Mouse (Mus musculus) heart, adult 11 months (tissue): ENCODE data around the gene Fxyd2.

Experiments
- DNase-seq: peaks from one replicate; pipeline ENCODE4 v3.0.0; 2022

The Fxyd2 gene

GRCm38 (mm10) chr9:45395218-45395617 lies 4.3 kb upstream of the Fxyd2 start:
- peak; percentile 95 for DNase-seq

DNA sequence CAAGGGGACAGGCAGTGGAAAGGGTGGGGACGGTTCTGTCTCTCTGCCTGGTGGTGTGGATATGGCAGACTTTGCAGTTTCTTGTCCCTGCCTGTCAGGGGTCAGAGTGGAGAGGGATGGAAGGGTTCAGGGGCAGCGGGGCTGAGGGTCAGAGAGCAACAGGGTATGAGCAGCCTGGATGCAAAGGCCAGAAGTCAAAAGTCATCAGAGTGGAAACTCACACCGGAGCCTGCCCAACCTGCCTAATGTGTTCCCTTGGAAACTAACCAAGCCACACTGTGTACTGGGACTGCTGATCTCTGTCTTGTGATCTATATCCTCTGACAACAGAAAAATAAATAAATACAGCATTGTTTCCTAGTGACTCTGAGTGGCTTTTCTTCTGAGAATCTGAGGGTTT lies 3.7 kb upstream of the Fxyd2 start:
- no peak for DNase-seq

DNA sequence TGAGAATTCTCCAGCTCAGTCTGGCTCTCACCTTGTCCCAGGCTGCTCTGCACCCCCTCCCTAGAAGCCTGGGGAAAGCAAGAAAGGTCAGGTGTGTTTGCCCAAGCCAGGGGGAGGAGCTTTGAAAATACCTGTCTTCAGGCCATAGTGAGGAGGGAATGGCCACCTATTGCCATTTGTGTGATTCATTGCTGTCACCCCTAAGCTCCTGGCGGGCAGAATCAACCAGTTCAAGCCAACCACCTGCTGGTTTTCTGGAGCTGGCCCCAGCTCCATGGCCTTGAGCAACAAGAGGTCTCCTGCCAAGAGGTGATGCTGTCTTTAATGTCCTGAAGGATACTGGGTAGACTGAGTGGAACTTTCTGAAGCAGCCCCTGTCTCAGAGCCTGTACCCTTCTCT lies 1.1 kb upstream of the Fxyd2 start:
- no peak for DNase-seq

DNA sequence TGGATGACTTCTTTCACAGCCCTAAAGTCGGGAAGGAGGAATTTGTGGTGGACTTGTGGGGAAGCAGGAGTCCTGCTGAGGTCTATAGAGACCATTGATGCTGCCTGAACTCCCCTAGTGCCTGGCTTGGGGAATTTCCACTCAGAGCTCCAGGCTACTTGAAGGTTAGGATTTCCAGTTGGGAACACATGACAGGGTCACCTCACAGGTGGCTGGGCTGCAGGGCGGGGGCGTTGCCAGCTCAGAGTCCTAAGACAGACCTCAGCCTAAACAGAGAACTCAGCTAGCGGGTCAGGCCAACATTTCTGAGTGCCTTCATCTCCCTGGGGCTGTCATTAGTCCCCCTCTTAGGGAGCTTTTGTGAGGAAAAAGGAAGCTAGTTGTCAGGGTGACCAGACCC lies 2.4 kb downstream of the Fxyd2 start:
- DNase-seq: no peak

DNA sequence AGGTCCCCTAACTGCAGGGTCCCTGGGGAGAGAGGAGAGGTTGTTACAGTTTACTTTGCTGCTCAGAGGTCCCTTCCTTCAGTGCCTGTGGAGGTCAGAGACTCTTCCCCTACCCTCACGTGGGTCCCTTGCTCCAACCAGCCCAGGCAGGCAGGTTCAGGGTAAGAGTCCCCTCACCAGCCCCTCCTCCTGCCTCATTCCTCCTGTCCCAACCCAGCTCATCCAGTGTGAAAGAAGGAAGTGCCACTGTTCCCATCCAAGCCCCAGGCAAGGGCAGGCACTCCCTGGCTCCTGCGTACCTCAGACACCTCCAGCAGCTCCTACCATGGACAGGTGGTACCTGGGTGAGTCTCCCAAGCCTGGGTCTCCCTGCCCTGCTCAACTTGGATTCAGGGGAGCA lies 3.5 kb downstream of the Fxyd2 start:
- no peak for DNase-seq

- peak; percentile 97 for DNase-seq
These were observed 6.2 kb downstream of the Fxyd2 start for GRCm38 (mm10) chr9:45405694-45406093.

DNA sequence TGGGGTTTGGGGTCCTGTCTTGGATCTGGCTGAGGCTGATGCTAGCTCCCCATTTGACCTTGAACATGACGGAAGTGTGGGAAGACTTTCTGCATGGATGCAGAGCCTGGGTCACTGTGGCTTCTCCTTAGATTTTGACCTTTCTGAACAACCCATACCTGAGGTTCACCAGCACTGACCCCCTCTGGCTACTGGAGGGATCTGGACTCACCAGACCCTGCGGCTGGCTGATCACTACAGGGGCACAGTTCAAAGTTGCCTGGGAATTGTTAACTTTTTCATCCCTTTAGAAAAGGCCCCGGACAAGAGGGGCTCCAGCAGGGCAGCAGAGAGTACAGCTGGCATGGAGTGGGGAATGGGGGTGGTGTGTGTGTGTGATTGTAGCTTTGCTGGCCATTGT lies 7.3 kb downstream of the Fxyd2 start:
- no peak for DNase-seq

DNA sequence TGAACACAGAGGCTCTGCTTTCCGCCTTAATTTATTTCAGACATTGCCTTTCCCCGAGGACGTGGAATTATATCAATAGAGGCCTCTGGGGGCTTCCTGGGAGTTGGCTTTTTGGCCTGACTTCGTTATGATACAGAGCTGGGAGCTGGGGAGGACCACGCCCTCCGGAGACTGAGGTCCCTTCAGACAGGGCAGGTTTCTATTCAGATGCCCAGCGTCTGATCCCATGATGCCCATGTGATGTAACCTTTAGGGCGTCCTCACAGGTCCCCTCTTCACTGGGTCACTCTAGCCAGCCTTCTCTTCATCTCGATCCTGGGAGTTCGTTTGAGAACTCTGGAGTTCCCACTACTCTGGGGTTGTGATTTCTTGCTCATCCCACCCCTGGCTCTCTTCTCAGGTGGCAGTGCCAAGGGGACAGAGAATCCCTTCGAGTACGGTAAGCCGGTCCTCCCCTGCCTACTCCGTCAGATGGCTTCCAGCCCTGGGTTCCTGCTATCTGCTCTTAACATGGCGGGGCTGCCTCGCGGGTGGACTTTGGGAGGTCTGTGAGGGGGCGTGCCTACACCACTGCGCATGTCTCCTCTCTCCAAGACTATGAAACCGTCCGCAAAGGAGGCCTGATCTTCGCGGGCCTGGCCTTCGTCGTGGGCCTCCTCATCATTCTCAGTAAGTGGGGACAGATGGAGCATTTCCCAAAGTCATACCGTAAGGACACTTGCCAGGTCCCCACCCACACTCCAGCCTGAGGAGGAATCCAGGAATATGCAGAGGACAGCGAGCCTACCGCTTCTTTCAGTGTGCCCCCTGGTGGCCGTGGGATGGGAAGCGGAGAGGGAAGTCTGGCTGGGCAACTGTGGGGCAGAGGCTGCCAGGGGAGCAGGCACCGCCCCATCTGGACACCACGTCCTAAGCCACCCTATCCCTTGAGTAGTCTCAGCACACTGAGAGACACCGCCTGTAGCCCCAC lies 8.5 kb downstream of the Fxyd2 start:
- DNase-seq: peak; percentile 97

DNA sequence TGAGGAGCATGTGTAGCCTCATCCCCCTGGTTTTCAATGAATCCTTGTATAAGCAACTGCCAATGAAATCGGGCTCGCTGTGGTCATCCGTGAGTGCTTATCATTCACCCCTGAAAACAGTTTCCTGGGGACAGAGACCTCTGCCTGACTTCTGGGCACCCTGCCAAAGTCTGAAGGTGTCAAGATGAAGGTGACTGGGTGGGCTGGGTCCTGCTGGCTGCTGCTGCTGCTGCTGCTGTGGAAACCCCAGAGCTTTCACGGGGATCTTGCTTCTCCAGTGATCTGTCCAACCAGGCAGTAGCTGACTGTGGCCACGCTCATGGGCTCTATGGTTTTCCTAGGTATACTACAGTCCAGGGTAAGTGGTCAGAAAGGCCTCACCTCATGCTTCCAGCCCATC lies 10.7 kb downstream of the Fxyd2 start:
- no peak for DNase-seq

DNA sequence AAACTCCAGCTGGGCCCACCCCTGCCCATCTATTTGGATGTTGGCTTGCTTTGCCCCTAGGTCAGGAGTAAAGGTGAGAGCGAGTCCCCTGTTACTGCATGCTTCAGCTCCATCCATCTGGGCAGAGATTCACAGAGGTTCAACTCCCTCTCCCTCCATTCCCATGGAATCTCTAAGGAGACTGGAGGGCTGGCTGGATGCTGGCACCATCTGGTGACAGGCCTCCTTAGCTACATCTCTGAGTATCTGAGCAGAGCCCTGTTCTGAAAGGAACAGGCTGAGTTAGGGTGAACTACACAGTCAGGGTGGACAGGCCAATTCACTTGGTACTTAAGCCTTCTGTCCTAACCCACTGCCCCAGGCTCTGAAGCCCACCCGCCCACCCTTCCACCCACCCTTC lies 11.1 kb downstream of the Fxyd2 start:
- DNase-seq: no peak

GRCm38 (mm10) chr9:45411111-45411510 lies 11.6 kb downstream of the Fxyd2 start:
- no peak for DNase-seq

DNA sequence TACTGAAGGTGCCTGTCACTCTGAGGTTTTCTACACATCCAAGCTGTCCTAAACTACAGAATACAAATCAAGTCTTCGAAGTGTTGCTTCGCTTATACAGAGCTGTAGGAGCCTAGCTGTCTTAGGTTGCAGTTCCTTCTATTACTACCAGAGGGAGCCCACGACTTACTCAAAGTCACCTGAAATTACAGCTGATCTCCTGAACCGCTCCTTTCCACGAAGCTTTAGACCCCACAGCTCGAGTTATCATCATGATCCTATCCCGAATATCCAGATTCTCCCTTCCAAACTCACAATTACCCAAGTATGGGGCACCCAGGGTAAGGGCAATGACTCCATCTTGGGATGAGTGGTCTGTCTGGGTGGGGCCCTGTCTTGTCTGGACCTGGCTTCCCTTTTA lies 12.3 kb downstream of the Fxyd2 start:
- no peak for DNase-seq

DNA sequence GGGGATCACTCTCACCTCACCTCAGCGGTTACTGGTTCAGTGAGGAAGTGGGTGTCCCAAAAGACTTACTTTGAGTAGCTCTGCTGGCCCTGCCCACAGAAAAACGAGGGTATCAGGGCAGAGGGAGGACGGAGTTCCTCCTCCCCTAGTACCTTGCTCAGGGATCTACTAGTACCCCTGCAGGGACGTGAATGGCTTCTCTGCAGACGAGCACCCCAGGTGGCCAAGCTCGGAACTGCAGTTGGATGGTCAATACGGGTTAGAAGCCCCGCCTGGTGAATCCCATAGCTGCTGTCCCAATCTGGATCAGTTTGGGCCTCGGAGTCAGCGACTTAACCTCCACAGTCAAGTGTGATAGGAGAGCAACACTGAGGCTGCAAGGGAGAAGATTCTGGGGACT lies 12.8 kb downstream of the Fxyd2 start:
- peak; percentile 97 for DNase-seq

GRCm38 (mm10) chr9:45412700-45413477 lies 13.4 kb downstream of the Fxyd2 start:
- DNase-seq: no peak

DNA sequence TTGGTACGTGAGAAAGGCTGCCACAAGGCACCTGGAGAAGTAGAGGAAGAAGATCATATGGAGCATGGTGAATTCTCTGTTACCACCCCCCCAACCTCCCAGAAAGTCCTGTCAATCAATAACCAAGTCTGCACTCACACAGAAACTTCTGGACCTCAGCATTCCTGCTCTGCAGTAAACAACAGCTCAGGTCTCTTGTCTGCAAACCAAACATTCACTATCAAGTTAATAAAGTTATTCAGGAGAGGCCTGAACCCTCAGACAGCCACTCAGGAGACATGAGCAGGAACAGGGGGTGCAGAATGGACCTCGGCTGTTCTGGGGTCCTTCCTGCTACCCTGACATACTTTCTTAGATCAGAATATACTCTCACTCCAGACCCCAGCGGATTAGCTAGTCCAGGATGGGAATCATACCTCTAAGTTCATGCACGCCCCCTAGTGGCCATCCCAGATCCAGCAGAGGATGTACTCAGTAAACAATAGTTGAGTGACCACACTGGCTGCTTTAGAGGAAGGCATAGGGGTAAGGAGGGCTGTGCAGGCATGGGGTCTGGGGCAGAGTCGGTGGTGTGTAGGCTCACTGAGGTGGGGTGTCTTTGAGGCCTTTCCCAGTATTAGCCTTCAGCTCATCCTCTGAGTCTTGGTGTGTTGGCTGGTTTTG lies 14.1 kb downstream of the Fxyd2 start:
- no peak for DNase-seq

DNA sequence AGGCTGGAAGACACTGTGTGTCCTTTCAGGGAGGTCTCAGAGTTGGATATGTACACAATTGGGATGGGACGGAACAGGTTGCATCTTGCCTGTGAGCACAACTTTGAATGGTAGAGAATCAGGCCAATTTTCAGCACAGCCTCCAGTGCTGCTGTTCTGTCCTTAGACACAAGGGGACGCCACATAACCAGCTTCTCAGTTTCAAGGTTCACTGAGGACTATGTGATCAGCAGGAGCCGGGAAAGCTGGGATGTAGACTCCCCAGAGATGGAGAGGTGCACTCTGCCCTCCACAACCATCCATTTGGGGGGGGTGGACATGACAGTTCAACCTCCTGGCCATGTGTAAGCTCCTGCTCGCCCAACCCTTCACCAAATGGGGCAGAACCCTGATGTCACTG lies 16.4 kb downstream of the Fxyd2 start:
- no peak for DNase-seq

- no peak for DNase-seq
These were observed 17.8 kb downstream of the Fxyd2 start for GRCm38 (mm10) chr9:45417245-45417644.

- DNase-seq: no peak
These were observed 18.8 kb downstream of the Fxyd2 start for GRCm38 (mm10) chr9:45418252-45418651.

DNA sequence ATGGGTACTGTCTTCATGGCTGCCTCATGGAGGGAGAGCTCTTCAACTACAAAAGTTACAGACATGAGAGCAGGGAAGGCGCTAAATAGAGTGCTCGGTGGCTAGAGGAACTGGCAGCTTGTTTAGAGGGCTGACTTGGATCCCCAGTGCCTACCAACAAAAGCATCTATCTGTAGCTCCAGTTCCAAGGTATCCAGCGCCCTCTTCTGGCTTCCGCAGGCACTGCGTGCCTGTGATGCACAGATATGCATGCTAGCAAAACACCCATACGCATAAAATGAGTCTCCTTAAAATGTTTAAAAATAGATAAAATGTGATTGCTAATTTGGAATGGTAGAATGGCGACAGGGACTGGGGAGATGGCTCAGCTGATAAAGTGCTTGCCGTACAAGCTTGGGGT lies 21.7 kb downstream of the Fxyd2 start:
- no peak for DNase-seq

DNA sequence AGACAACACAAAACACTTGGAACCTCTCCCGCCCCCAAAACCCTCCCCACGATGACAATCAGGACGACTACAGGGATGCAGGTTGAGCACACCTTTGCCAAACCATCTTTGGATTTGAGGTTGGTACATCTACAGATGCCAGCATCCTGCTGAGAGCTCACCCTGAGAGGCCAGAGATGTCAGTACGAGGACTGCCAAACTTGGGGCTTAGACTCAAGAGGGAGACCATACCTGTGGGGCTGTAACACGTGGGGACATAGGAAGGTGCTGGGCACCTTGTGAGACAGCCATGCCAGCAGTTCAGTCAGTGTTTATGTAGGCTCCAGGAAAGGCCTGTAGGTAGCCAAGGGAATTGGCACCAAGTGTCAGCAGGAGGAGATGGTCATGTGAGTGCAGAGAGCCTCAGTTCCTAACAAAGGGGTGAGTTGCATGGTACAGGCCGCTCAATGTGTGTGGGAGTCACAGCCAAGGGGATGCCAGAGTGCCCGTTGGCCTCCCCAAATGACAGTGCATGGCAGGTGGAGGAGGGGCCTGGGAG lies 23.4 kb downstream of the Fxyd2 start:
- no peak for DNase-seq

GRCm38 (mm10) chr9:45426456-45426855 lies 27.0 kb downstream of the Fxyd2 start, which contains the start of gene Dscaml1:
Gene Dscaml1 (plus strand): TSS chr9:45426628.
- DNase-seq: no peak

DNA sequence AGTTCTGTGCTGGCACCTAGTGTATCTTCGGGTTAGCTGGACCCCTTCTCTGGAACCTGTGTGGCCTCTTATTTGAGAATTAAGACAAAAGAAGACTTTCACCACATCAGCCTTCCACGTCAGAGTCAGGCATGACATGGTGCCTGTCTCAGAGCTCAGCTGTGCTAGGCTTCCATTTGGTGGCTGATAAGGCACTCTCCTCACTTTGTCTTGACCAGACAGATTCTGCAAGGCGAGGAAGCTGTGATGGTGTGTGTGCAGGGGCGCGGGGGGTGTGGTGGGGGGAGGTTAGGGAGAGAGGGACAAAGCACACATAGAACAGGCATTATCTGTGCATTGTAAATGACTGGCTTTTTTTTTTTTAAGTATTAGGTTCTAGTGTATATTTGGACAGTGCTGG lies 29.9 kb downstream of the Fxyd2 start:
- DNase-seq: no peak
